In genomic region chr8:107576702-107577101, GRCm38 (mm10) we compare ENCODE assay signal across 7 mouse cellular contexts. TPM values are rescaled to one million over a fixed set of nuclear protein-coding genes. Genes with fewer than 3 reads are reported as not detected.
DNase-seq lines count a peak whose midpoint lies in the region; ATAC-seq lines count a peak whose summit lies in the region.

No protein-coding gene starts in this region.

- ATAC-seq in common myeloid progenitor, adult 5-6 weeks (replicated peaks; ENCODE audit: low read depth, poor library complexity, severe bottlenecking) = peak; percentile 62
- peak; percentile 59 for ATAC-seq in megakaryocyte progenitor cell, adult 5-6 weeks (replicated peaks; ENCODE audit: poor library complexity)

- peak; percentile 97 for DNase-seq in adipocyte (ENCODE audit: low spot score)
- peak; percentile 80 for DNase-seq in gastrocnemius, postnatal 10 days
- peak; percentile 86 for DNase-seq in induced T-regulatory cell, adult 2 months (ENCODE audit: low read depth)
- peak; percentile 67 to 77 for DNase-seq in left cerebral cortex, adult 8-10 months (ENCODE audit: low spot score in 2 of 2)
- peak; percentile 68 to 76 for DNase-seq in right cerebral cortex, postnatal 36 days (ENCODE audit: low spot score in 2 of 2)

RNA-seq across cellular contexts. Expression of gene Psmd7, which starts 11.6 kb away (rescaled TPM):
- 135 and 155 TPM in 2 replicates for total RNA-seq in common myeloid progenitor, adult 5-6 weeks (2017)
- total RNA-seq in gastrocnemius, postnatal 10 days (2021) = 100 to 1,000 TPM; 125 to 128 TPM
- total RNA-seq in left cerebral cortex, adult 8-10 months (2022) = 100 to 1,000 TPM; 105 to 114 (median 109) TPM
- total RNA-seq in megakaryocyte progenitor cell, adult 5-6 weeks (2015) = 199 and 226 TPM in 2 replicates
- 95.6 and 127 TPM in 2 replicates for total RNA-seq in megakaryocyte progenitor cell, adult 5-6 weeks (2017)

Comparison
In these comparisons a context has a peak if more than half of its experiments do, and no peak if none do; other contexts are left out.
1. Peak in every context shown above with its lines: DNase-seq and ATAC-seq.